Mouse (Mus musculus) liver, embryonic 15.5 days (tissue): ENCODE data around the gene Stk32c. TPM values are rescaled to one million over a fixed set of nuclear protein-coding genes. Genes with fewer than 3 reads are reported as not detected.

Experiments used
- ATAC-seq: fragments of 200-750 bp; cut with Nextera tagmentation; 2 replicates; pipeline ENCODE4 v1.8.0; 2017; ENCODE audit warnings: moderate number of reproducible peaks, mild to moderate bottlenecking, moderate library complexity; ENCODE audit not compliant: insufficient read depth
- H3K27ac ChIP-seq: fragments of 300-500 bp; sonication (generic); replicated peaks from 2 replicates; pipeline ENCODE4 v1.5.1; 2015; ENCODE audit warnings: mild to moderate bottlenecking, inconsistent platforms
- H3K27me3 ChIP-seq: fragments of 300-500 bp; sonication (generic); 2 replicates; pipeline ENCODE4 v1.6.1; 2015; ENCODE audit warnings: mild to moderate bottlenecking, inconsistent platforms
- H3K36me3 ChIP-seq: fragments of 300-500 bp; sonication (generic); replicated peaks from 2 replicates; pipeline ENCODE4 v1.6.1; 2015; ENCODE audit warnings: moderate library complexity, mild to moderate bottlenecking, inconsistent platforms
- H3K4me1 ChIP-seq: fragments of 300-500 bp; sonication (generic); replicated peaks from 2 replicates; pipeline ENCODE4 v1.6.1; 2015; ENCODE audit warnings: inconsistent platforms
- H3K4me2 ChIP-seq: fragments of 300-500 bp; sonication (generic); 2 replicates; pipeline ENCODE4 v1.6.1; 2015; ENCODE audit warnings: moderate library complexity, mild to moderate bottlenecking, inconsistent platforms
- H3K4me3 ChIP-seq: fragments of 300-500 bp; sonication (generic); replicated peaks from 2 replicates; pipeline ENCODE4 v1.5.1; 2015; ENCODE audit warnings: mild to moderate bottlenecking, inconsistent platforms
- H3K9ac ChIP-seq: fragments of 300-500 bp; sonication (generic); 2 replicates; pipeline ENCODE4 v1.6.1; 2015; ENCODE audit warnings: moderate library complexity, mild to moderate bottlenecking, inconsistent platforms
- H3K9me3 ChIP-seq: fragments of 300-500 bp; sonication (generic); replicated peaks from 2 replicates; pipeline ENCODE4 v1.6.1; 2016; ENCODE audit warnings: inconsistent platforms
- WGBS: fragments of 180-500 bp; shearing (Covaris S2); methylation state at CpG from one replicate; pipeline ENCODE4 v1.1.7; 2015; ENCODE audit warnings: mixed read lengths; ENCODE audit not compliant: insufficient replicate concordance; 5-methylcytosine and 5-hydroxymethylcytosine counted together
- polyA plus RNA-seq: library from polyadenylated mRNA; unstranded; fragments of >200 nt; fragmentation: Nextera tagmentation; extraction: Ambion mirVana; gene quantifications from 2 replicates; pipeline ENCODE4 v1.2.1, GENCODE M21; 2015

Gene Stk32c
- polyA plus RNA-seq, 1 experiment from 2014 or later = not detected

DNA sequence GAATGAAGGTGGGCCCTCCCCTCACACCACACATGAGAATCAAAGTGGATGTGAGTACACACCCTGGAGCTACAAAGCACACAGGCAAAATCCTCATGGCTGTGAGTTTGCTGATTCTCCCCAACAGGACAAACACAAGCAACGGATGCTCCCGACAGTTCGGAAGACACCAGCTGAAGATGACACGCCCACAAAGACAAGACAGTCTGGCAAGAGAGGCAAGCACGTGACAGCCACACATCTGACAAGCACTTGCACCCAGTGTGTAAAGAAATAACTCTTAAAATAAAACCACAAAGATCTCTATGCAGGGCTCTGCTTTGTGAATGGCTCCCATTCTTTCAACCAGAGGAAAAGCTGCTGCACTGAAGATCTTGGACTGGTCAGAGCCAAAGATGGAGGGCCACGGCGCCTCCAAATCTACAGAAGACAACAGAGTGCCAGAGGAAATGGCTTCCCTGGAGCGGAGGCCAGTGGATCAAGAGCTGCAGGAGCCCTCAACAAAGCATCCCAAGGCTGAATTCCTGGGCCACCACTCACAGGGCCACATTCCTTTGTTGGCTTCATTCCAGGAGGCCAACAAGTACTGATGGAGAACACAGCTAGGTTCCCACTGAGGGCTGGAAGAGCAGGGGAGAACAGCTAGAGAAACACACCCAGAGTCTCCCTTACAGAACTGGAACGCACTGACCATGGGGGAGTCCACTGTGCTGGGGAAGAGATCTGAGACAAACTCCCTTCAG lies 105.0 kb downstream of the Stk32c start:
- 65% methylated on average over 9 of the region's 9 CpGs for WGBS
- Histone ChIP-seq H3K36me3 (no peaks in the 10 kb centered on the region), H3K27ac (no peak overlapping the region), H3K9me3 (no peaks in the 10 kb centered on the region), H3K4me1 (no peaks in the 10 kb centered on the region), H3K9ac (no peak overlapping the region), H3K4me3 (no peak overlapping the region), H3K27me3 (no peaks in the 10 kb centered on the region), H3K4me2 (no peak overlapping the region)
- ATAC-seq = no peak

DNA sequence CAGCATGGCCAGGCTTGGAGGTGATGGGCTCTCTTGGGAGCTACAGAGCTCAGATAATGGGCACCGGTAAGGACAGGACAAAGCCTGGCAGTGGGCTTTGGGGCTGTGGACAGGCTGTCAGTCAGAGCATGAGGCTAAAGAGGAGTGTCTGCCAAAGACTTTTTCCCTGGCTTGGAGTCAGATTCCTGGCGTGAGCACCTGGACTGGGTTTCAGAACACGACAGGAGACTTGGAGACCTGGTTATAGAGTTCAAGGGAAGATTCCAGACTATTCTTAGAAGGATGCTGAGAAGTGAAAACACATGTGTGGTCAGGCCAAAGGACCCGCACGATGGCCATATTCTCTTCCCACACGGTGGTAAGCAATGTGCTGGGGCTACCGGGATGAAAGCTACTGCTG lies 107.4 kb downstream of the Stk32c start:
- no peak for ATAC-seq
- Histone ChIP-seq H3K4me2 (no peak overlapping the region), H3K36me3 (no peaks in the 10 kb centered on the region), H3K9ac (no peak overlapping the region), H3K27ac (no peak overlapping the region), H3K4me1 (no peaks in the 10 kb centered on the region), H3K27me3 (no peaks in the 10 kb centered on the region), H3K4me3 (no peak overlapping the region), H3K9me3 (no peaks in the 10 kb centered on the region)
- WGBS = 73% methylated on average over 7 of the region's 7 CpGs

DNA sequence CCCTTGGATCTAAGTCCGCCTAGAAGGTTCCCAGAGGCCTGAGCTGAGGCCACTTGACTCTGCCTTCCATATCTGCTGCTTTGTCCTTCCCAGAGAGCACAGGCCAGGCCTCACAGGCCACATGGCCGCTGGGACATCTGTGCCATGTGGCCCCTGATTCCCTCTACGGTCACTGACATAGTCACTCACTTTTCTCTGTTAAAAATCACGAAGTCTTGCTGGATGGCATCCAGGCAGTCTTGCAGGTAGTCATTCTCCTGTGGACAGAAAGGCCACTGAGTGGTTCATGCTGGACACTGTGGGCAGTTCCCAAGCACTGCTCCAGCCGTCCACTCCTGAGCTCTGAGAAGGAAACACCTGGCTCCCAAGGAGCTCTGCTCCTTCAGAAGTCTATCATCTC lies 108.0 kb downstream of the Stk32c start:
- 53% methylated on average over 5 of the region's 5 CpGs for WGBS
- H3K9me3 ChIP-seq = no peaks in the 10 kb centered on the region
- H3K27ac ChIP-seq = no peak overlapping the region
- H3K27me3 ChIP-seq = no peaks in the 10 kb centered on the region
- no peaks in the 10 kb centered on the region for H3K36me3 ChIP-seq
- H3K4me3 ChIP-seq = no peak overlapping the region
- ATAC-seq = no peak
- H3K9ac ChIP-seq = no peak overlapping the region
- H3K4me1 ChIP-seq = no peaks in the 10 kb centered on the region
- H3K4me2 ChIP-seq = no peak overlapping the region

DNA sequence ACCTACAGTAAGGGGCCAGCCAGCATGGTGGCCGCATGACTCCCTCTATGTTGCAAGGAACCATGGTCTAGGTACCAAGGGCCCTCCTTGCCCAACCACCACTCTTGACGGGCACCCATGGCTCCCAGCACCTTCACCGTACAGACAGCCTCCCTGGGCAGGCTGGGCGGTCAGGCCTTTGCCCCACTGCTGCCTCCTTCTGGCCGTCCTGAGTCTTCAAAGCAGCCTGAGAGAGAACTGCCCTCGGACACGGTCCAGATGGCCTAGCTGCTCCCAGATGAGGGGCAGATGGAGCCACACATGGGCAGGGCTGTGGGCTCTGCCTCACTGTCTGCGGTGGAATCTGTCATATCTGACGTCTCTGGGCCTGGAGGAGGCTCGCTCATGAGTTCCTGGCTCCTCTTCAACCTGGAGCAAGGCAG lies 109.1 kb downstream of the Stk32c start:
- H3K4me2 ChIP-seq = no peak overlapping the region
- no peak for ATAC-seq
- no peaks in the 10 kb centered on the region for H3K4me1 ChIP-seq
- H3K4me3 ChIP-seq = no peak overlapping the region
- WGBS = 54% methylated on average over 10 of the region's 10 CpGs
- H3K9me3 ChIP-seq = no peaks in the 10 kb centered on the region
- no peaks in the 10 kb centered on the region for H3K27me3 ChIP-seq
- no peak overlapping the region for H3K9ac ChIP-seq
- no peak overlapping the region for H3K27ac ChIP-seq
- H3K36me3 ChIP-seq = no peaks in the 10 kb centered on the region

DNA sequence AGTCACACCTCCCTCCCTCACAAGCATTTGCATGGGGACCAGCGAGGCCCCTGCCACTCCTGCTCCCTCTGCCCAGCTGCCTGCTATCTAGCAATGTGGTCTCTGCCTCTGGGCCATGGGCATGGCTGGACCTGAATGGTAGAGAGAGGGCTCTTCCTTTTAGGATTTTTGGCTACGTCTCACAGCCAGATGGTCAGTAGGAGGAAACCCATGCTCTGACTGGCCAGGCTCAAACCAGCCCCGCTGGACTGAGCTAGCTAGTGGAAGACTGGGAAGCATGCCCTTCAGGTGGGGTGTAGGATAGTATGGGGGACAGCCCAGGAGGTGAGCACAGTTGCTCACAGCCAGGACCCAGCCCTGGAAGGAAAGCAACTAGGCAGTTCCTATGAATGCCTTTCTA lies 111.3 kb downstream of the Stk32c start:
- no peaks in the 10 kb centered on the region for H3K4me1 ChIP-seq
- no peaks in the 10 kb centered on the region for H3K27me3 ChIP-seq
- no peak overlapping the region for H3K4me3 ChIP-seq
- no peak for ATAC-seq
- H3K9ac ChIP-seq = no peak overlapping the region
- H3K27ac ChIP-seq = no peak overlapping the region
- WGBS = 58% methylated on average over 3 of the region's 3 CpGs
- H3K36me3 ChIP-seq = no peaks in the 10 kb centered on the region
- H3K9me3 ChIP-seq = no peaks in the 10 kb centered on the region
- H3K4me2 ChIP-seq = no peak overlapping the region

DNA sequence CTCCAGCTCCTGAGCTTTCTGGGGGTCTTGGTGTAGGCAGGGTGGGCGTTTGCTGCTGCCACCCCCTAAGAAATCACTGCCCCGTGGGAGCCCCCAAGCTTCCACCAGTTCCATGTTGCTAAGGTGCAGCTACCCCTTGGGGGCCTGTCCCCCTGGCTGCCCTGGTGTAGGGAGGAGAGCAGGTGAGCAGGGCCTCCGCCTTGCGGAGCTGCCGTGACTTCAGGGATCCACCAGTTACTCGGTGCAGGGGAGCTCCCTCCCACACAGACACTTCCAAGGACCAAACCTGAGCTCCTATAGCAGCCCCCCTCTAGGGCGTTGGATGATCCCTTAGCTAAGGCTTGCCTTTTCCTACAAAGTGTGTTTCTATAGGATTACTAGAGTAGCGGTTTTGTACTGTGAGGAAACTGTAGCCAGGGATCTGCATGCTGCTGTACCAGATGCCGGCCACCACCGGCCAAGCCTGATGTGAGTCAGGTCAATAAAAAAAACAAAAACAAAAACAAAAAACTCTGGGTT lies 111.8 kb downstream of the Stk32c start:
- Histone ChIP-seq H3K4me2 (no peak overlapping the region), H3K27me3 (no peaks in the 10 kb centered on the region), H3K4me1 (no peaks in the 10 kb centered on the region), H3K27ac (no peak overlapping the region), H3K9ac (no peak overlapping the region), H3K4me3 (no peak overlapping the region), H3K9me3 (no peaks in the 10 kb centered on the region), H3K36me3 (no peaks in the 10 kb centered on the region)
- WGBS = 62% methylated on average over 10 of the region's 10 CpGs
- ATAC-seq = no peak

DNA sequence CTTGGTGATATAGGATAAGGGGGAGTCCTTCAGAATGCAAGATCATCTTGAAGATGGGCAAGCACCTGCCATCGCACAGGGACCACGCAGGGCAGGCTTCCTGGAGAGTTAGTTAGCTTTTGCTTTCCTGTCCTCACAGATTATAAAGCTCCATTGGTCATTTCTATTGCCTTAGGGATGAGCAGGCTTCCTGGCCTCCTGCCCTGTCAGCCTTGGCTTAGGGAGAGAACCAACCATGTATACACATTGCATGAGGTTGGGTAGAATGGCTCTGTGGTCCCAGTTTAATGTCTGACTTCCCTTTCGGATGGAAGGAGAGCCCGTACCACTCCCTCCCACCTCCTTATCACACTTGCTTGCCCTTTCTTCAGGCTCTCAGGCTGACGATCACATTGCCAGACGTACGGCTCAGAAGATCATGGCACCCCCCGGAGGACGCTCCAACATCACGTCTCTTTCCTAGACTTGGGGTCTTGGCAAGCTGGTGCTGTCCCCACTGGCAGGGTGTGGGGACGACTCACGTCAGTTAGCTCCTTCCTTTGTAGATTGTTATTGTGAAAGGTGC lies 112.5 kb downstream of the Stk32c start:
- H3K27ac ChIP-seq = no peak overlapping the region
- 59% methylated on average over 12 of the region's 12 CpGs for WGBS
- no peak overlapping the region for H3K4me2 ChIP-seq
- no peaks in the 10 kb centered on the region for H3K9me3 ChIP-seq
- no peak overlapping the region for H3K4me3 ChIP-seq
- no peak for ATAC-seq
- no peaks in the 10 kb centered on the region for H3K4me1 ChIP-seq
- no peak overlapping the region for H3K9ac ChIP-seq
- H3K27me3 ChIP-seq = no peaks in the 10 kb centered on the region
- no peaks in the 10 kb centered on the region for H3K36me3 ChIP-seq

DNA sequence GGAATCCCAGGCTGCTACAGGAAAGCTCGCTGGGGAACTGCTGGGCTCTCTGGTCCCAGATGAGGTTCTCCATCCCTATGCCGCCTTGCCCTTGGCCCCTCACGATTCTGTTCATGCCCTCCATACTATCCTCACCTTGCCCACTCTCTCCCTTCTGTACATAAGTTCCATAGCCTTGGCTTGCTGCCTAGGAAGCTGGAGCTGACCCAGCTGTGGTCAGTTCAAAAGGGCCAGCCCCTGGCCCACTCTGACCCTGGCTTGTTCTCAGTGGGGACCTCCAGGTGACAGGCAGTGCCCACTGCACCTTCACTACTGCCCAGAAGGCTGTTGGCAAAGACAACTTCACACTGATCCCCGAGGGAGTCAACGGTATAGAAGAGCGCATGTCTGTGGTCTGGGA lies 116.7 kb downstream of the Stk32c start:
- WGBS = 64% methylated on average over 6 of the region's 6 CpGs
- no peaks in the 10 kb centered on the region for H3K4me1 ChIP-seq
- no peaks in the 10 kb centered on the region for H3K27me3 ChIP-seq
- no peak for ATAC-seq
- H3K36me3 ChIP-seq = no peaks in the 10 kb centered on the region
- no peaks in the 10 kb centered on the region for H3K9me3 ChIP-seq
- no peak overlapping the region for H3K27ac ChIP-seq
- no peak overlapping the region for H3K9ac ChIP-seq
- no peak overlapping the region for H3K4me2 ChIP-seq
- no peak overlapping the region for H3K4me3 ChIP-seq

DNA sequence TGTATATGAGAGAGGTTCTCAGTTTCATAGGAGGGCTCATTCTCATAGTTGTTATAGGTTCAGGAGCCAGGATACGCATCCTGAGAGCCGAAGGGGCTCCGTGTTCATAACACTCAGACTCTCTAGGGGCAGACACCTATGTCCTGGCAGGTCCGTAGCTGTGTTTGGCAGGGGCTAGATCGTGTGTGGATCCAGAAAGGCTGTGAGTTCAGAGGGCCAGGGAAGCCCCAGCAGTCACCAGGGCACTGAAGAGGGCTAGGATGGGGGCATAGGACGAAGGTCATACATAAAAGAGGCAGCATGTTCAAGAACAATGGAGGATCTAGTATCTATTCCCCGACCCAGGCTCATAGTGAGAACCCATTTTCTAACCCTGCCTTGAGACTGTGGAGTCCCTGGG lies 117.8 kb downstream of the Stk32c start:
- H3K27ac ChIP-seq = no peak overlapping the region

DNA sequence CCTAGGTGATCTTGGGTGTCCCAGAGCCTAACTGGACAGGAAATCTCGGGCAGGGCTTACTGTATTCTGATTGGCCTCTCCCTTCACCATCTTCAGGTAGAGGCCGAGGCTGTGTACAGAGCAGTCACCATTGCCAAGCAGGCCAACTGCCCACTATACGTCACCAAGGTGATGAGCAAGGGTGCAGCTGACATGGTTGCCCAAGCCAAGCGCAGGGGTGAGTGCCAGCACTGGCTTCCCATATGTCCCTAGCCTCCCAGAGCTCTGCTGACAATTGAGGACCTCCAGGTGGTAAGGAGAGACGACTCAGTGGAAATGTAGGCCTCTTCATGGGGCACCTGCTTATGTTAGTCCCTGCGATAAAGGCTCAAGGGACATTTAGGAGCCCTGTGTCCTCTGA lies 118.3 kb downstream of the Stk32c start:
- Histone ChIP-seq H3K4me3 (no peak overlapping the region), H3K36me3 (no peaks in the 10 kb centered on the region), H3K27me3 (no peaks in the 10 kb centered on the region; the same call in 1 of the 2 replicates), H3K4me1 (no peaks in the 10 kb centered on the region), H3K9ac (no peak overlapping the region), H3K4me2 (no peak overlapping the region), H3K9me3 (no peaks in the 10 kb centered on the region), H3K27ac (no peak overlapping the region)
- ATAC-seq = no peak
- 57% methylated on average over 6 of the region's 6 CpGs for WGBS

More for the DNA sequence above, 117.8 kb downstream of the Stk32c start:
- no peaks in the 10 kb centered on the region for H3K36me3 ChIP-seq
- no peak overlapping the region for H3K4me3 ChIP-seq
- ATAC-seq = no peak
- no peaks in the 10 kb centered on the region for H3K9me3 ChIP-seq
- no peak overlapping the region for H3K4me2 ChIP-seq
- no peaks in the 10 kb centered on the region for H3K27me3 ChIP-seq
- no peaks in the 10 kb centered on the region for H3K4me1 ChIP-seq
- H3K9ac ChIP-seq = no peak overlapping the region
- 58% methylated on average over 7 of the region's 7 CpGs for WGBS

DNA sequence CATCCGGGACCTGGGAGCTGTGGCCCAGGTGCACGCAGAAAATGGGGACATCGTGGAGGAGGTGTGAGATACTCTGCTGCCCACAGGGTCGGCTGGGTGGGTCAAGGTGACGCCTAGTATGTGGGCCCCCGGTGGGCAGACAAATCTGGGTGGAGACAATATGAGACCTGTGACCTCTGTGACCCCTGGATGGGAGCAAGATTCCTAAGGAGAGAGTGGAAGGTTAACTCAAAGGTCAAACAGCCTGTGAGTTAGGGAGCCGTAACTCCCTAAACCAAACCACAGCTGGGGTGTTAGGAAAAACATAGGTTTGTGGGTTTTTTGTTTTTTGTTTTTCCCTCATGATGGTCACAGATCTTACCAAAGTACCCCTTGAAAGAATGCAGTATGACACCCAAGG lies 119.3 kb downstream of the Stk32c start:
- H3K4me1 ChIP-seq = no peaks in the 10 kb centered on the region
- peaks cover under 1% of the 10 kb centered on the region for H3K27me3 ChIP-seq
- H3K4me3 ChIP-seq = no peak overlapping the region
- H3K9me3 ChIP-seq = no peaks in the 10 kb centered on the region
- 68% methylated on average over 7 of the region's 7 CpGs for WGBS
- no peak for ATAC-seq
- no peak overlapping the region for H3K4me2 ChIP-seq
- H3K9ac ChIP-seq = no peak overlapping the region
- H3K36me3 ChIP-seq = no peaks in the 10 kb centered on the region
- H3K27ac ChIP-seq = no peak overlapping the region
